Mouse (Mus musculus): Measurements from ENCODE around the gene Dnase1l3. TPM values are rescaled to one million over a fixed set of nuclear protein-coding genes. Genes with fewer than 3 reads are reported as not detected.
A peak's percentile ranks its signal among the peaks of the same experiment; 100 is the strongest.

Gene Dnase1l3
- polyA plus RNA-seq, 1 experiment from 2014 or later: 0.13 TPM

- peaks cover 4% of the 10 kb centered on the region for H3K4me1 ChIP-seq (replicated peaks)
- H3K9ac ChIP-seq: no peak overlapping the region
- WGBS: 48% methylated on average over 4 of the region's 4 CpGs
- no peaks in the 10 kb centered on the region for H3K27me3 ChIP-seq
- no peaks in the 10 kb centered on the region for H3K36me3 ChIP-seq
- peak overlapping the region; percentile 13 for H3K27ac ChIP-seq
- H3K4me2 ChIP-seq: no peak overlapping the region
- peak; percentile 67; the same call in 1 of the 2 replicates for ATAC-seq (replicated peaks; ENCODE audit: insufficient number of reproducible peaks, insufficient read depth, low FRiP score, low read depth)
- no peaks in the 10 kb centered on the region for H3K9me3 ChIP-seq (replicated peaks)
- H3K4me3 ChIP-seq: no peak overlapping the region
Measured at GRCm38 (mm10) chr14:8030535-8030934, 36.2 kb upstream of the Dnase1l3 start.

- WGBS: 88% methylated on average over 1 of the region's 1 CpGs
- Histone ChIP-seq H3K27ac (no peak overlapping the region; the same call in 1 of the 2 replicates), H3K4me2 (no peak overlapping the region), H3K36me3 (no peaks in the 10 kb centered on the region), H3K27me3 (no peaks in the 10 kb centered on the region), H3K4me1 (replicated peaks) (peaks cover 4% of the 10 kb centered on the region), H3K9me3 (replicated peaks) (no peaks in the 10 kb centered on the region), H3K9ac (no peak overlapping the region), H3K4me3 (no peak overlapping the region)
- ATAC-seq (replicated peaks; ENCODE audit: insufficient number of reproducible peaks, insufficient read depth, low FRiP score, low read depth): no peak
Measured at GRCm38 (mm10) chr14:8029752-8030151, 35.4 kb upstream of the Dnase1l3 start.

- Histone ChIP-seq H3K27me3 (no peaks in the 10 kb centered on the region), H3K4me3 (no peak overlapping the region), H3K9ac (no peak overlapping the region), H3K27ac (no peak overlapping the region), H3K4me1 (replicated peaks) (peaks cover 7% of the 10 kb centered on the region), H3K36me3 (no peaks in the 10 kb centered on the region), H3K9me3 (replicated peaks) (no peaks in the 10 kb centered on the region), H3K4me2 (no peak overlapping the region)
- 75% methylated on average over 5 of the region's 5 CpGs for WGBS
- ATAC-seq (replicated peaks; ENCODE audit: insufficient number of reproducible peaks, insufficient read depth, low FRiP score, low read depth): no peak
Measured at GRCm38 (mm10) chr14:8028086-8028485, 33.7 kb upstream of the Dnase1l3 start.

DNA sequence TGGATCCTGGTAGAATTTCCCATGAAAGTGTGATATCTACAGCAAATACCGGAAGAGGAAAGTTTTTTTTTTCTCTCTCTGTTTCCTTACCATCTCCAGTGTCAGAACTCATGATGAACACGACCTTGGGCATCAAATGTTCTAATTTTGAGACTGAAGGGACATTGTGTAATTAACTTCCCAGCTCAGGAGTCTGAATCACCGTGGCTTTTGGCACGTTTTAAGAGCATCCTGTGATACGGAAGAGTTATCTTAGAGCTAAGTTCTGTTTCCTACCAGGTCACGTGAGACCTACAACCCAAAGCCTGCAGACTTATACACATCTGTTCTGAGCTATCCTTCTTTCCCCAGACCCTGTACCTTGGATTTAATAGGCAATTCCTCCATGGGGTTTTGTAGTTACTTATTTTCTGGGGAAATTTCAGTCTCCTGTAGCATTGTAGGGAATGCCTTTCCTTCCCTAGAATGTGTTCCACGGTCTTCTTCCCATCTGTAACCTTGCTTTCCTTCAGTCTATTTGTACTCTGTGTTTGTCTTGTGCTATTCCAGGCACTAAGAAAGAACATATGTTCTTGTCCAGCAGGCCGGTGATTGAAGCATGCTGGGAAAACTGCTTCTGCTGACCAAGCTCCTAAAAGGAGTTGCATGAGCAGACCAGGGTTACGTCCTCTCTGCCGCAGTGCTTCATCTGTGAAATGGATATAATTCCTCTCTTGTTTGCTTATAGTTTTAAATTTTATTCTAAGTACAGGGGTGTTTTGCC, 32.6 kb upstream of the Dnase1l3 start:
- Histone ChIP-seq H3K4me2 (no peak overlapping the region), H3K4me3 (no peak overlapping the region), H3K9ac (no peak overlapping the region), H3K4me1 (replicated peaks) (peaks cover 7% of the 10 kb centered on the region), H3K9me3 (replicated peaks) (no peaks in the 10 kb centered on the region), H3K27me3 (no peaks in the 10 kb centered on the region), H3K36me3 (no peaks in the 10 kb centered on the region), H3K27ac (no peak overlapping the region)
- WGBS: 69% methylated on average over 10 of the region's 10 CpGs
- ATAC-seq (replicated peaks; ENCODE audit: insufficient number of reproducible peaks, insufficient read depth, low FRiP score, low read depth): no peak

GRCm38 (mm10) chr14:8024936-8025335, 30.6 kb upstream of the Dnase1l3 start:
- no peaks in the 10 kb centered on the region for H3K9me3 ChIP-seq (replicated peaks)
- ATAC-seq (replicated peaks; ENCODE audit: insufficient number of reproducible peaks, insufficient read depth, low FRiP score, low read depth): no peak
- no peak overlapping the region for H3K27ac ChIP-seq
- H3K4me2 ChIP-seq: no peak overlapping the region
- 91% methylated on average over 10 of the region's 10 CpGs for WGBS
- no peaks in the 10 kb centered on the region for H3K36me3 ChIP-seq
- H3K4me1 ChIP-seq (replicated peaks): 0 out of 2 replicates have a peak, but pooled peaks cover 4% of the 10 kb centered on the region
- H3K27me3 ChIP-seq: no peaks in the 10 kb centered on the region
- no peak overlapping the region for H3K4me3 ChIP-seq
- no peak overlapping the region for H3K9ac ChIP-seq

GRCm38 (mm10) chr14:8024469-8024868, 30.1 kb upstream of the Dnase1l3 start:
- Histone ChIP-seq H3K9ac (no peak overlapping the region), H3K4me2 (no peak overlapping the region), H3K36me3 (no peaks in the 10 kb centered on the region), H3K27ac (no peak overlapping the region), H3K4me1 (replicated peaks) (0 out of 2 replicates have a peak, but pooled peaks cover 4% of the 10 kb centered on the region), H3K9me3 (replicated peaks) (no peaks in the 10 kb centered on the region), H3K4me3 (no peak overlapping the region), H3K27me3 (no peaks in the 10 kb centered on the region)
- 48% methylated on average over 6 of the region's 6 CpGs for WGBS
- no peak for ATAC-seq (replicated peaks; ENCODE audit: insufficient number of reproducible peaks, insufficient read depth, low FRiP score, low read depth)

DNA sequence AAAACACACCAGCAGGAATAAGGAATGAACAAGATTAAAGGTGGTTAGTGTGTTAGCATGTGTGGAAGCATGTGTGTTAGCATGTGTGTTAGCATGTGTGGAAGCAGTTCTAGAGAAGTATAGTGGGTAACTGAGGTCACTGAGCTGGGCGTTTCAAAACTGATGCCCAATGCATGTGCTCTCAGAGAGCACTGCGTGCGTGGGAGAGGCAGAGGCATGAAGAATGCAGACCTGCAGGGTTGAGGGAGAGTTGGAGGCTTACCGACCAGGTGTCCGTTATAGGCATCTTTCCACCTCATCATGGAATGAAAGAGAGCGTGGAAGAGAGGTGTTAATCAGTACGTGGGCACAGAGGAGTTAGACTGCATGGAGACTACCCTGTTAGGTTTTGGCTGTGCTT, 26.2 kb upstream of the Dnase1l3 start:
- Histone ChIP-seq H3K27ac (no peak overlapping the region), H3K9ac (no peak overlapping the region), H3K9me3 (replicated peaks) (no peaks in the 10 kb centered on the region), H3K36me3 (no peaks in the 10 kb centered on the region), H3K4me3 (no peak overlapping the region), H3K4me1 (replicated peaks) (0 out of 2 replicates have a peak, but pooled peaks cover 4% of the 10 kb centered on the region), H3K4me2 (no peak overlapping the region), H3K27me3 (no peaks in the 10 kb centered on the region)
- ATAC-seq (replicated peaks; ENCODE audit: insufficient number of reproducible peaks, insufficient read depth, low FRiP score, low read depth): no peak
- 86% methylated on average over 7 of the region's 7 CpGs for WGBS

DNA sequence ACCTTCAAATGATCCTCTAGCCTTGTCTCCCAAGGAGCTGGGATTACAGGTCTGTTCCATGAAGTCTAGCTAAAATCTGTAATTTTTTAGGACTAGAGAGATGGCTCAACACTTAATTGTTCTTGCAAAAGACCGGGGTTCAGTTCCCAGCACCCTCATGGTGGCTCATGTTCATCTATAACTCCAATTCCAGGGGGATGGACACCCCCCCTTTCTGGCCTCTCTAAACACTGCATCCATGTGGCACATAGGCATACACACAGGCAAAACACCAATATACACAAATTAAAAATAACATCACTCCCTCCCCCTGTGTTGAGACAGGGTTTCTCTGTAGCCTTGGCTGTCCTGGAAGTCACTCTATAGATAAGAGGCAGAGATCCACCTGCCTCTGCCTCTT, 25.6 kb upstream of the Dnase1l3 start:
- Histone ChIP-seq H3K27me3 (no peaks in the 10 kb centered on the region), H3K4me3 (no peak overlapping the region), H3K4me2 (no peak overlapping the region), H3K9ac (no peak overlapping the region), H3K27ac (no peak overlapping the region), H3K4me1 (replicated peaks) (0 out of 2 replicates have a peak, but pooled peaks cover 4% of the 10 kb centered on the region), H3K36me3 (no peaks in the 10 kb centered on the region), H3K9me3 (replicated peaks) (no peaks in the 10 kb centered on the region)
- no peak for ATAC-seq (replicated peaks; ENCODE audit: insufficient number of reproducible peaks, insufficient read depth, low FRiP score, low read depth)
- 97% methylated on average over 1 of the region's 1 CpGs for WGBS

DNA sequence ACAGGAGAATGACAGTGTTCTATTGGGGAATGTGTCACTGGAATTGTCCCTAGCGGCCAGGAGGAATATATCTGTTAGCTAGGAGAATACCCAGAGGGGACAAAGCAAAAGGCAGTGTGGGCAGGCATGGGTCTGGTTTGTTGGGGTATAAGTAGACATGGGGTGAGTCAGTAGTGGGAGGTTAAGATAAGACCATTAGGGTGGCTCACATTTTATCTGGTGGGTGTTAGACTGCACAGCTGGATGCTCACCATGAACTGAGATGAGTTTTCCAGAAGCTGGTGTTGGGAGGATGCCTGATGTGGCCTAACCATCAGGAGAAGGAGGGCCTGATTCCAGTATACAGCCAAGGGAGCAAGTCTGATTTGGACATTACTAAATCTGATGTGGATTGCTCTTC, 22.6 kb upstream of the Dnase1l3 start:
- Histone ChIP-seq H3K4me1 (replicated peaks) (no peaks in the 10 kb centered on the region), H3K9me3 (replicated peaks) (no peaks in the 10 kb centered on the region), H3K27me3 (no peaks in the 10 kb centered on the region), H3K4me2 (no peak overlapping the region), H3K36me3 (no peaks in the 10 kb centered on the region), H3K9ac (no peak overlapping the region), H3K27ac (no peak overlapping the region), H3K4me3 (no peak overlapping the region)
- 63% methylated on average over 1 of the region's 1 CpGs for WGBS
- no peak for ATAC-seq (replicated peaks; ENCODE audit: insufficient number of reproducible peaks, insufficient read depth, low FRiP score, low read depth)

- H3K9ac ChIP-seq: no peak overlapping the region
- H3K4me3 ChIP-seq: no peak overlapping the region
- no peak for ATAC-seq (replicated peaks; ENCODE audit: insufficient number of reproducible peaks, insufficient read depth, low FRiP score, low read depth)
- no peaks in the 10 kb centered on the region for H3K36me3 ChIP-seq
- no peaks in the 10 kb centered on the region for H3K27me3 ChIP-seq
- no peaks in the 10 kb centered on the region for H3K9me3 ChIP-seq (replicated peaks)
- no peak overlapping the region for H3K27ac ChIP-seq
- H3K4me2 ChIP-seq: no peak overlapping the region
- 76% methylated on average over 6 of the region's 6 CpGs for WGBS
- no peaks in the 10 kb centered on the region for H3K4me1 ChIP-seq (replicated peaks)
Measured at GRCm38 (mm10) chr14:8016276-8016675, 21.9 kb upstream of the Dnase1l3 start.

- H3K9me3 ChIP-seq (replicated peaks): no peaks in the 10 kb centered on the region
- no peak overlapping the region for H3K27ac ChIP-seq
- H3K4me1 ChIP-seq (replicated peaks): no peaks in the 10 kb centered on the region
- H3K4me3 ChIP-seq: no peak overlapping the region
- no peak overlapping the region for H3K9ac ChIP-seq
- no peaks in the 10 kb centered on the region for H3K36me3 ChIP-seq
- H3K4me2 ChIP-seq: no peak overlapping the region
- ATAC-seq (replicated peaks; ENCODE audit: insufficient number of reproducible peaks, insufficient read depth, low FRiP score, low read depth): no peak
- no peaks in the 10 kb centered on the region for H3K27me3 ChIP-seq
- WGBS: 89% methylated on average over 6 of the region's 6 CpGs
Measured at GRCm38 (mm10) chr14:8015756-8016155, 21.4 kb upstream of the Dnase1l3 start.

DNA sequence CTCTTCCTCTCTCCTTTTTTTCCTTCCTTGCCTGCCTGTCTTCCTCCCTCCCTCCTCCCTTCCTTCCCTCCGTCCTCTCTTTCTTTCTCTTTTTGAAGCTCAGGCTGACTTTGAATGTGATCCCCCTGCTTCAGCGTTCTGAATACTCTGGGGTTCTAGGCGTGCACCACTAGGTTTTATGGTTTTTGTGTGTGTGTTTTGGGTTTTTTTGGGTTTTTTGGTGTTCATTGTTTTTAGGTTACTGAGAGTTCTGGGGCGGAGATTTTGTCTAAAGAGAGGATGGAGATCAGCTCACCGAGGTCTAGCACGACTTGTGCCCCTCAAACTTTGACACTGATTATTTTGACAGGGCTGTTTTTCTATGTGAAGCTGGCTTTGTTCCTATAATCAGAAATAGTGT, 17.6 kb upstream of the Dnase1l3 start:
- Histone ChIP-seq H3K4me1 (replicated peaks) (no peaks in the 10 kb centered on the region), H3K27me3 (no peaks in the 10 kb centered on the region), H3K4me3 (no peak overlapping the region), H3K27ac (no peak overlapping the region), H3K9ac (no peak overlapping the region), H3K4me2 (no peak overlapping the region), H3K9me3 (replicated peaks) (no peaks in the 10 kb centered on the region), H3K36me3 (no peaks in the 10 kb centered on the region)
- WGBS: 72% methylated on average over 6 of the region's 6 CpGs
- ATAC-seq (replicated peaks; ENCODE audit: insufficient number of reproducible peaks, insufficient read depth, low FRiP score, low read depth): no peak

Data from heart, embryonic 15.5 days (tissue).